Mouse (Mus musculus): ENCODE measurements at regions not wholly inside any gene's neighbourhood (a gene's known extent, or its start where the extent isn't known, plus 50 kb on each side); places are given as distances from the start of the nearest gene placed in this dataset.

DNA sequence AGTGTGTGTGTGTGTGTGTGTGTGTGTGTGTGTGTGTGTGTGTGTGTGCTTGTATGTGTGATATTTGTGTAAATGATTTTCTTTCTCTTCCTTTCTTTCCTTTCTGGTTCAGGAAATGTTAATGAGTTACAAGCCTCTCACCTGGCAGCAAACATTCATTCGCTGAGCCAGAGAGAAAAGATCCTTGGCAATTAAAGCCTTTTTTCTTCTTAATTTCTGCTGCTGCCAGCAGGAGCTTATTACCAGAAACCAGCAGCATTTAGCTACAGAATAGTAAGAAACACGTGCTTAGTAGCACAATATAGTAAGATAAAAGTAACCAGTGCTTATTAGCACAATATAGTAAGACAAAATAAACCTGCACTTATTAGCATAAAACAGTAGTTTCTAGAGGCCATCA is 1050.0 kb upstream of the Pabpc4l start:
- H3K9ac ChIP-seq, result no peak overlapping the region
- DNase-seq (peak; percentile 1), ATAC-seq (no peak)
- 11% methylated on average over 2 of the region's 2 CpGs for WGBS
- H3K4me2 ChIP-seq (ENCODE audit: low read depth), result no peak overlapping the region
- no peak overlapping the region for H3K27ac ChIP-seq (ENCODE audit: low read depth, low read length)
- no peaks in the 10 kb centered on the region for H3K4me1 ChIP-seq (ENCODE audit: insufficient read depth)
- no peaks in the 10 kb centered on the region for H3K36me3 ChIP-seq (ENCODE audit: insufficient read depth)
- no peaks in the 10 kb centered on the region for H3K27me3 ChIP-seq (ENCODE audit: insufficient read depth, low read length)
- H3K9me3 ChIP-seq (ENCODE audit: low read length), result no peaks in the 10 kb centered on the region
- H3K4me3 ChIP-seq (ENCODE audit: low read depth, low read length), result no peak overlapping the region
- TF ChIP-seq CTCF (IDR thresholded peaks at IDR 0.05; ENCODE audit: low read depth), result no peak

DNA sequence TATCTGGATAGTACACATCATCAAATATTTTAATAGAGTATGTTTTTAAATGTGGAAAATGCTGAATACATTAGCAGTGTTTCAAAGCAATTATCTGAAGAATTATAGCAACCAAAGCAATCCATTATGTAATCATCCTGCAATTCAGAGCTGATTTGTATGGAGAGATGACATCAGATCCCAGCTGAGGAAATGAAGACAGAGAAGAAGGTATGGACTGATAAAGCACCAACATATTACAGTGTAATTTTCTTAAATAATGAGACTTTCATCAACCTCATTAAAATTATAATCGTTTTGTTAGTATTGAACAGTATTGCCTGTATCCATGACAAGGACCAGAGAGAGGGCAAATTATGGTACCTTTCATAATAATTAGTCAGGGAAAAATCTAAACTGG is 1023.3 kb upstream of the Pabpc4l start:
- Histone ChIP-seq H3K36me3 (ENCODE audit: insufficient read depth) (no peaks in the 10 kb centered on the region), H3K4me1 (ENCODE audit: insufficient read depth) (no peaks in the 10 kb centered on the region), H3K4me2 (ENCODE audit: low read depth) (no peak overlapping the region), H3K9me3 (ENCODE audit: low read length) (no peaks in the 10 kb centered on the region), H3K9ac (no peak overlapping the region), H3K4me3 (ENCODE audit: low read depth, low read length) (no peak overlapping the region), H3K27ac (ENCODE audit: low read depth, low read length) (no peak overlapping the region), H3K27me3 (ENCODE audit: insufficient read depth, low read length) (no peaks in the 10 kb centered on the region)
- DNase-seq (no peak), ATAC-seq (no peak)
- no peak for TF ChIP-seq CTCF (IDR thresholded peaks at IDR 0.05; ENCODE audit: low read depth)
- WGBS, result 67% methylated on average over 1 of the region's 1 CpGs

DNA sequence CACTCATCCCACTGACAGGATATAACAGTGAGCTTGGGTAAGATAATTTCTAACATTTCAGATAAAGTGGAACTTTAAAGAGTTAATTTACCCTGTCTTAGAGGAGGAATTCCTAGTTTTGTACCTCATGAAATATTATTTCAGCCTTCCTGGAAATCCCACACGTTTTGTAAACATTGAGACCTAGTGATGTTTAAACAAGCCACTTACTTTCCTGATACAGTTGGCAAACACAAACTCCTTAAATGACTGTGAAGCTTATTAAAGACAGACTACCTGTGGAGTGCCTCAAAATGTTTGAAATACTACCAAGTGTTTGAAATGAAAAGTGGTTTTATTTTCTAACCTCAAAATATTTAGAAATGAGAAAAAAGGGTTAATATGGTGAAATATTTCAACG is 1021.8 kb upstream of the Pabpc4l start:
- no peak overlapping the region for H3K27ac ChIP-seq (ENCODE audit: low read depth, low read length)

DNA sequence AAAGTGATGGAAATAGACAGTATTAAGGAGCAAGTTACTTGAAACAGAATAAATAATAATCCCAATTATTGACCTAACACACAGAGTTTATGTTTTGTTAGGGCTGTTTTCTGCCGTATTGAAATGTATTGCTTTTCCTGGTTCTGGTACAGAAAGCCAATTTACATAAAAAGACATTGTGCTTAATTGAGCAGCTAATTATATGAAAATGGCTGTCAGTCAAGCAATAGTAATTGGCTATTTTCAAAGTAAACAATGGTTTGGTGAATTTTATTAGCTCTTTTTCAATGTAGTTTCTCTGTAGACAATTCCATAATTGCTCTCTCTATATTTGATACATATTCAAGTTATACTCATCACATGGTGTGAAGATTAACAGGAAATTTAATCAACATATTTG is 1015.5 kb upstream of the Pabpc4l start:
- H3K4me3 ChIP-seq (ENCODE audit: low read depth, low read length), result no peak overlapping the region
- H3K27ac ChIP-seq (ENCODE audit: low read depth, low read length), result no peak overlapping the region
- no peak overlapping the region for H3K4me2 ChIP-seq (ENCODE audit: low read depth)
- no peaks in the 10 kb centered on the region for H3K27me3 ChIP-seq (ENCODE audit: insufficient read depth, low read length)
- no peaks in the 10 kb centered on the region for H3K9me3 ChIP-seq (ENCODE audit: low read length)
- DNase-seq (no peak), ATAC-seq (no peak)
- no peak overlapping the region for H3K9ac ChIP-seq
- no peaks in the 10 kb centered on the region for H3K4me1 ChIP-seq (ENCODE audit: insufficient read depth)
- no peaks in the 10 kb centered on the region for H3K36me3 ChIP-seq (ENCODE audit: insufficient read depth)
- 12% methylated on average over 1 of the region's 1 CpGs for WGBS
- no peak for TF ChIP-seq CTCF (IDR thresholded peaks at IDR 0.05; ENCODE audit: low read depth)

More for the DNA sequence above, 1021.8 kb upstream of the Pabpc4l start:
- H3K9ac ChIP-seq, result no peak overlapping the region
- 48% methylated on average over 2 of the region's 2 CpGs for WGBS
- no peaks in the 10 kb centered on the region for H3K9me3 ChIP-seq (ENCODE audit: low read length)
- no peaks in the 10 kb centered on the region for H3K36me3 ChIP-seq (ENCODE audit: insufficient read depth)
- ATAC-seq, result no peak
- H3K27me3 ChIP-seq (ENCODE audit: insufficient read depth, low read length), result no peaks in the 10 kb centered on the region
- no peak for DNase-seq
- no peak overlapping the region for H3K4me2 ChIP-seq (ENCODE audit: low read depth)
- no peaks in the 10 kb centered on the region for H3K4me1 ChIP-seq (ENCODE audit: insufficient read depth)
- no peak overlapping the region for H3K4me3 ChIP-seq (ENCODE audit: low read depth, low read length)
- no peak for TF ChIP-seq CTCF (IDR thresholded peaks at IDR 0.05; ENCODE audit: low read depth)

DNA sequence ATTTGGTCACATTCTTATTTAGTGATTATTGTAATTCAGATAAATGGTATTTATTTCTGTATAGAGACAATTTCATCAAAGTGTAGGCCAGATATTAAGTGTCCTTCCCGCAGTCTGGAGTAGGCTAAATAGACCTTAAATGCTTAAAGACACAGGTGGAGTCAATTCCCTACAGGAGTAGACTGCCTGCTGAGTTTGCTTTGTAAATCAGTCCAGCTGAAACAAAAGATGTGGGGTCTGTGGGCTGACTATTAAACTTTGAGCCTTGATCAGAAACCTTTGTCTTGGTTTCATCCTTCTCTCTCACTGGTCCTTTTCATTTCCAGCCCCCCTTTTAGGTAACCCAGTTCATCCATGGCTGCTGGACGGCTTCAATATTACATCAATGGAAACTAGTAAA is 1002.0 kb upstream of the Pabpc4l start:
- H3K27me3 ChIP-seq (ENCODE audit: insufficient read depth, low read length), result no peaks in the 10 kb centered on the region

DNA sequence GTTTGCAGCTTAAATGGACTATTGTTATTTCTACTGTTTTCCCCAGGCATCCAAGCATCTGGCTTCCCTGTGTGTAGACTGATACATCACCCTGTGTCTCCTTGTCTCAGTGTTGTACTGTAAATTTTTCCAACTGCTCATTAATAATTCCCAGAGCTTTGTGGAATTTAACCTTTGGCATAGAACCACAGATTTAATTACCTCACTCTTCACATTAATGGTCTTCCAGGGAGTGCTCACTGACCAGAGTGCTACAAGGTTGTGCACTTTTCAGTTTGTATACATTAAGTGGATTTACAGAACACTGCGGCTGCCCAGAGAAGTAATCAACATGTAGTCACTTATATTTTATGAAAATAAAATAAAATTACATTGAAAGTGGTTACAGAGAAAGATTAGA is 992.4 kb upstream of the Pabpc4l start:
- Histone ChIP-seq H3K27ac (ENCODE audit: low read depth, low read length) (no peak overlapping the region), H3K27me3 (ENCODE audit: insufficient read depth, low read length) (no peaks in the 10 kb centered on the region), H3K4me1 (ENCODE audit: insufficient read depth) (no peaks in the 10 kb centered on the region), H3K9ac (no peak overlapping the region), H3K4me3 (ENCODE audit: low read depth, low read length) (no peak overlapping the region), H3K9me3 (ENCODE audit: low read length) (no peaks in the 10 kb centered on the region), H3K36me3 (ENCODE audit: insufficient read depth) (no peaks in the 10 kb centered on the region), H3K4me2 (ENCODE audit: low read depth) (no peak overlapping the region)
- 86% methylated on average over 1 of the region's 1 CpGs for WGBS
- no peak for DNase-seq
- no peak for TF ChIP-seq CTCF (IDR thresholded peaks at IDR 0.05; ENCODE audit: low read depth)
- no peak for ATAC-seq

More for the DNA sequence above, 1002.0 kb upstream of the Pabpc4l start:
- 59% methylated on average over 2 of the region's 2 CpGs for WGBS
- no peak overlapping the region for H3K4me2 ChIP-seq (ENCODE audit: low read depth)
- H3K36me3 ChIP-seq (ENCODE audit: insufficient read depth), result no peaks in the 10 kb centered on the region
- no peak for DNase-seq
- H3K9me3 ChIP-seq (ENCODE audit: low read length), result no peaks in the 10 kb centered on the region
- no peak for TF ChIP-seq CTCF (IDR thresholded peaks at IDR 0.05; ENCODE audit: low read depth)
- H3K9ac ChIP-seq, result no peak overlapping the region
- H3K27ac ChIP-seq (ENCODE audit: low read depth, low read length), result no peak overlapping the region
- H3K4me3 ChIP-seq (ENCODE audit: low read depth, low read length), result no peak overlapping the region
- ATAC-seq, result no peak
- H3K4me1 ChIP-seq (ENCODE audit: insufficient read depth), result no peaks in the 10 kb centered on the region

DNA sequence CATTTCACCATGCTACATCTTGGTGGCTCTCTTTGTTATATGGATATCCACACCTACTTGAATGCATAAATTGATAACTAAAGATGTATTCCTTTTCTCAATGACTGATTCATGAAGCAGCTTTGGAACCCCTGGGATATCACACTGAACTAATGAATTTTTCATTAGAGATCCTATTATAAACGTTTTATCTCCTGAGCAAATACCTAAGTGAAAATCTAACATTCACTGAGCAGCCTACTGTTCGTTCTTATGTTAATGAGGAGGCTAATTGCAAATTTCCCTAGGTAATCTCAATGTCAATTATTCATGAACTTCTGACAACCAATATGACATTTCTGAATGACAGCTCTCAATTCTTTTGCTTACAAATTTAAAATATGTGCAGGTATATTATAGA is 987.5 kb upstream of the Pabpc4l start:
- no peaks in the 10 kb centered on the region for H3K36me3 ChIP-seq (ENCODE audit: insufficient read depth)
- H3K4me1 ChIP-seq (ENCODE audit: insufficient read depth), result no peaks in the 10 kb centered on the region
- DNase-seq (no peak), ATAC-seq (peak; percentile 16; the same call in 1 of the 2 replicates)
- no peak overlapping the region for H3K4me3 ChIP-seq (ENCODE audit: low read depth, low read length)
- H3K27ac ChIP-seq (ENCODE audit: low read depth, low read length), result no peak overlapping the region
- TF ChIP-seq CTCF (IDR thresholded peaks at IDR 0.05; ENCODE audit: low read depth), result no peak
- no peak overlapping the region for H3K9ac ChIP-seq
- H3K27me3 ChIP-seq (ENCODE audit: insufficient read depth, low read length), result no peaks in the 10 kb centered on the region
- no peaks in the 10 kb centered on the region for H3K9me3 ChIP-seq (ENCODE audit: low read length)
- WGBS, result 30% methylated on average over 2 of the region's 2 CpGs
- H3K4me2 ChIP-seq (ENCODE audit: low read depth), result no peak overlapping the region

DNA sequence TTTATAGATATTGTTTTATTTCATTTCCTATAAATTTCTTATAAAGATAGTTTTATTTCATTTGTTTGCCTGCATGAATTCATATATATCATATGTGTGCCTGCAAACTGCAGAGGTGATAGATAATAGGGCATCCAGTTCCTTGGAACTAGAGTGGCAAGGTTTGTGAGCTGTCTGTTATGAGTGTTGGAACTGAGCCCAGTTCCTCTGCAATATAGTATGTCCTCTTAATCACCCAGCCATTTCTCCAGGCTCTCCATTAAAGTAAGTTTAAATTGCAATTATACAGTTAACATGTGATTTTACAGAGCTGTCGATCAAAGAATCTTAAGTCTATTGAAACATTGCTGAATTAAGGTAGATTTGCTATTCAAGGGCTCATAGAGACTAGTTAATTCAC is 976.5 kb upstream of the Pabpc4l start:
- Histone ChIP-seq H3K27me3 (ENCODE audit: insufficient read depth, low read length) (no peaks in the 10 kb centered on the region), H3K9me3 (ENCODE audit: low read length) (no peaks in the 10 kb centered on the region), H3K4me1 (ENCODE audit: insufficient read depth) (no peaks in the 10 kb centered on the region), H3K4me3 (ENCODE audit: low read depth, low read length) (no peak overlapping the region), H3K9ac (no peak overlapping the region), H3K4me2 (ENCODE audit: low read depth) (no peak overlapping the region), H3K27ac (ENCODE audit: low read depth, low read length) (no peak overlapping the region), H3K36me3 (ENCODE audit: insufficient read depth) (no peaks in the 10 kb centered on the region)
- DNase-seq (no peak), ATAC-seq (no peak)
- 28% methylated on average over 1 of the region's 1 CpGs for WGBS
- TF ChIP-seq CTCF (IDR thresholded peaks at IDR 0.05; ENCODE audit: low read depth), result no peak
